Mouse (Mus musculus): ENCODE data around the gene Akap2. TPM values are rescaled to one million over a fixed set of nuclear protein-coding genes. Genes with fewer than 3 reads are reported as not detected.
A peak's percentile ranks its signal among the peaks of the same experiment; 100 is the strongest.

The Akap2 gene
- total RNA-seq, 2 experiments from 2014 or later = 42.1 to 46.8 TPM

- no peak for DNase-seq (ENCODE audit: low spot score in 2 of 2)
Measured at GRCm38 (mm10) chr4:57793989-57794388, 76.5 kb downstream of the Akap2 start.

GRCm38 (mm10) chr4:57794547-57794946, 77.1 kb downstream of the Akap2 start:
- DNase-seq (ENCODE audit: low spot score in 2 of 2) = no peak

- no peak for DNase-seq (ENCODE audit: low spot score in 2 of 2)
Measured at GRCm38 (mm10) chr4:57797548-57798285, 80.3 kb downstream of the Akap2 start.

GRCm38 (mm10) chr4:57798286-57799018, 81.0 kb downstream of the Akap2 start:
- no peak for DNase-seq (ENCODE audit: low spot score in 2 of 2)

GRCm38 (mm10) chr4:57799297-57799696, 81.8 kb downstream of the Akap2 start:
- DNase-seq (ENCODE audit: low spot score in 2 of 2) = no peak

- DNase-seq (ENCODE audit: low spot score in 2 of 2) = no peak
Measured at GRCm38 (mm10) chr4:57801239-57801638, 83.8 kb downstream of the Akap2 start.

GRCm38 (mm10) chr4:57801986-57802385, 84.5 kb downstream of the Akap2 start:
- no peak for DNase-seq (ENCODE audit: low spot score in 2 of 2)

GRCm38 (mm10) chr4:57802411-57802810, 85.0 kb downstream of the Akap2 start:
- DNase-seq (ENCODE audit: low spot score in 2 of 2) = no peak

GRCm38 (mm10) chr4:57804902-57805301, 87.4 kb downstream of the Akap2 start:
- DNase-seq (ENCODE audit: low spot score in 2 of 2) = no peak

- DNase-seq (ENCODE audit: low spot score in 2 of 2) = no peak
Measured at GRCm38 (mm10) chr4:57809449-57809848, 92.0 kb downstream of the Akap2 start.

GRCm38 (mm10) chr4:57812075-57812474, 94.6 kb downstream of the Akap2 start:
- DNase-seq (ENCODE audit: low spot score in 2 of 2) = no peak

GRCm38 (mm10) chr4:57812916-57813575, 95.6 kb downstream of the Akap2 start:
- no peak for DNase-seq (ENCODE audit: low spot score in 2 of 2)

GRCm38 (mm10) chr4:57813576-57813945, 96.1 kb downstream of the Akap2 start:
- no peak for DNase-seq (ENCODE audit: low spot score in 2 of 2)

- DNase-seq (ENCODE audit: low spot score in 2 of 2) = no peak
Measured at GRCm38 (mm10) chr4:57815355-57815754, 97.9 kb downstream of the Akap2 start.

GRCm38 (mm10) chr4:57816146-57816545, 98.7 kb downstream of the Akap2 start:
- no peak for DNase-seq (ENCODE audit: low spot score in 2 of 2)

GRCm38 (mm10) chr4:57820839-57821374, 103.5 kb downstream of the Akap2 start:
- no peak for DNase-seq (ENCODE audit: low spot score in 2 of 2)

GRCm38 (mm10) chr4:57821556-57822356, 104.3 kb downstream of the Akap2 start:
- peak in 1 of 2 experiments; percentile 19 for DNase-seq (ENCODE audit: low spot score in 2 of 2)

- no peak for DNase-seq (ENCODE audit: low spot score in 2 of 2)
Measured at GRCm38 (mm10) chr4:57822641-57823040, 105.2 kb downstream of the Akap2 start.

- DNase-seq (ENCODE audit: low spot score in 2 of 2) = no peak
Measured at GRCm38 (mm10) chr4:57824626-57825240, 107.3 kb downstream of the Akap2 start.

GRCm38 (mm10) chr4:57826272-57826671, 108.8 kb downstream of the Akap2 start:
- no peak for DNase-seq (ENCODE audit: low spot score in 2 of 2)

Measured in left cerebral cortex, adult 18-20 months (tissue).